Mouse (Mus musculus): ENCODE measurements around the gene Pipox. TPM values are rescaled to one million over a fixed set of nuclear protein-coding genes. Genes with fewer than 3 reads are reported as not detected.

Gene Pipox
- 5.1 and 6.5 TPM in 2 replicates for polyA plus RNA-seq (2012; rRNA removed)

DNA sequence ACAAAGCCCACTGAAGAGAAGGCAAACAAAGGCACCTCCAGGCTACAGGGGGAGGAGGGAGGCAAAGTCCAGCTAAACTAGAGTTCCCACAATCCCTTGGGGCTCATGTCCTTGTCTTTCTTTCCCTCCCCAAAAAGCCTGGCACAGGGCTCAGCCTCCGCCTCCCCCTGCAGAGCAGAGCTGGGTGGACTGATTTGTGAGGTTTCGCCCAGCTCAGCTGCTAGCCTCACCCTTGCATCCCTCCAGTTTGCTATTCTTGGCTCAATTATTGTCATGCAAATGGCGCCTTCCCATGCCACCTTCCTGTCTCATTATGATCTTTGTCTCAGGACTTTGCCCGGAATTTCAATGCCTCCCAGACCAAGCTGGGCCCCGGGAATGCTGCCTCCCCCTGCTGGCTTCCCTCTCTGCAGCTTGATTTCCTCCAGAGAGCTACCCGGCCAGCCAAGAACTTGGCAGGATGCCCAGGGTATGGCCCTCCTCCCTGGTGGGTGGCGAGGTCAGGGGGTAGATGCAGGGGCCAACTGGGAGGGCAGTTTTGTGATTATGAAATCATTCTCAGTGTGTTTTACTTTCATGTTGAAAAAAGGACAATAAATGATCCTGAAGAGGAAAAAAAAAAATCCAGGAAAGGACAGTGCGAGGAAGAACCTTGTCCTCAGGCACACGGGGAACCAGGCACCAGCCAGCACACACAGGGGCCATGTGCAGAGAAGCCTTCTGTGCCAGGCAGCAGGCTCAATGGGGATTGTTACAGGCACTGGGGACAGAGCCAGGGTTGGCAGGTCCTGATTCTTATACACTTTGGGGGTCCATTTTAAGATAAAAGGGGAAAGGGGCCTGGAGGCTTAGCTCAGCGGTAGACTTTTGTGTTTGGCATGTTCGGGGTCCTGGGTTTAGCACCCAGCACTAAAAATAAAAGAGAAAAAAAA, at the start of gene Pipox:
Gene Pipox (minus strand): TSS at position 310 of the 932 bp plus-strand sequence.
- Histone ChIP-seq H3K4me3 (ENCODE audit: control insufficient read depth, insufficient read depth, low read length) (no peak within 1 kb of the TSS), H3K27me3 (ENCODE audit: control insufficient read depth, insufficient read depth, low read length) (no peaks in the 10 kb centered on the region; the same call in 1 of the 2 replicates), H3K36me3 (ENCODE audit: control insufficient read depth, insufficient read depth, low read length) (no peaks in the 10 kb centered on the region), H3K4me1 (replicated peaks; ENCODE audit: control insufficient read depth, insufficient read depth, low read length) (peaks cover 19% of the 10 kb centered on the region), H3K27ac (ENCODE audit: control insufficient read depth, insufficient read depth, low read length) (no peak within 1 kb of the TSS)
- DNase-seq, result no peak
- 47% methylated on average over 11 of the region's 11 CpGs for WGBS
- TF ChIP-seq CTCF (IDR thresholded peaks at IDR 0.05; ENCODE audit: borderline replicate concordance, control insufficient read depth, extremely low read depth, insufficient read depth, low read length, poor library complexity), result no peak

DNA sequence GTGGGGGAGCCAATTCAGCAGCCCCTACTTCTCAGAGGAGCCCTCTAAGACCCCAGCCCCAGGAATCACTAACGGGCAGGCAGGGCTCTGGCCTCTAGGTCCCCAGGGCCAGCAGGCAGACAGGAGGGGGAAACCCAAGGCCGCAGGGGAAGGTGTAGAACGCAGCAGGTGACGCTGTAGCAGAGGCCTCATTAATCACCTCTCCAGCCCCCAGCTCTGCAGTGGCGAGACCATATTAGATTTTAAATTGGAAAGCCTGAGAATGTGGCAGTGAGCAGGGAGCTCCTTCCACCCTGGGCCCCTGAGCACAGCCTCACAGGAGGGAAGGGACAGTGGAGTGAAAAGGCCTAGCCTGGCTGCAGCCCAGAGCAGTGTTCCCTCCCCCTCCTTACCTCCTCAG, 48.3 kb upstream of the Pipox start:
- H3K4me1 ChIP-seq (replicated peaks; ENCODE audit: control insufficient read depth, insufficient read depth, low read length), result no peaks in the 10 kb centered on the region
- H3K4me3 ChIP-seq (ENCODE audit: control insufficient read depth, insufficient read depth, low read length), result no peak overlapping the region
- no peaks in the 10 kb centered on the region for H3K36me3 ChIP-seq (ENCODE audit: control insufficient read depth, insufficient read depth, low read length)
- no peak overlapping the region for H3K27ac ChIP-seq (ENCODE audit: control insufficient read depth, insufficient read depth, low read length)
- DNase-seq, result no peak
- TF ChIP-seq POLR2A (IDR thresholded peaks at IDR 0.05; ENCODE audit: control insufficient read depth, extremely low read depth, insufficient read depth, low read length, poor library complexity) (no peak), CTCF (IDR thresholded peaks at IDR 0.05; ENCODE audit: borderline replicate concordance, control insufficient read depth, extremely low read depth, insufficient read depth, low read length, poor library complexity) (no peak)
- WGBS, result 56% methylated on average over 5 of the region's 5 CpGs
- H3K27me3 ChIP-seq (ENCODE audit: control insufficient read depth, insufficient read depth, low read length), result peaks cover 2% of the 10 kb centered on the region; the same call in 1 of the 2 replicates

DNA sequence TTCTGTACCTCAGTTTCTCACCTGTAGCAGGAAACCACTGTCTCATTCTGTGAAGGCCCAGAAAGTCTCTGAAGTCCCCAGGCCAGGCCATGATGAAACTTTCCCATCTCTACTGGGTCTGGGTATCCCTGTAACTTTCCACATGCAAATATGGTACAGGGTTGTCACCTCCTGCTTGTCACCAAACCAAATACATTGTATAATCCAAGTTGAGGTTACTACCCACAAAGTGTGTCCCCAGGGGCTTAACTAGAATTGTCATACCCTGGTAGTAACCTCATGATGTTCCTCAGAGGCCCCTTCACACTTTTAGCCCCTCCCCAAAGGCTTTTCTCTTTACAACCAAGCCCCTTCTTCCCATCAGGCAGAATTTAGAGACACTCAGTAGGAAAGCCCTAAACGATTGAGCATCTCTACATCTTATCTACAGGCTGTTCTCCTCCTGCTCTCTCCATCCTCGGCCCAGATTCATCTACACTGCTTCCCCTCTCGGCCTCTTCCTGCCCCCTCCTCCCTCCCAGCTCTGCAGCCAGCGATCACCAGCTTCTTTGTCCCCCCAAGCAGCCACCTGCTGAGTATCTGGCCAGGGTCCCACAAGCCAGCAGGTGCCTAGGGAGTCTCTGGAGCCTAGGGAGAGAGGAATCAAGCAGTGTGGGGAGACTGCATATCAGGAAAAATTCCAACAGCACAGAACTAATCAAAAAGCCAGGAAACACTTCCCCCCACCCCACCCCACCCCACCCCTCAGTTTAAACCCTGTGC, 43.9 kb upstream of the Pipox start:
- Histone ChIP-seq H3K4me1 (replicated peaks; ENCODE audit: control insufficient read depth, insufficient read depth, low read length) (no peaks in the 10 kb centered on the region), H3K36me3 (ENCODE audit: control insufficient read depth, insufficient read depth, low read length) (no peaks in the 10 kb centered on the region), H3K27ac (ENCODE audit: control insufficient read depth, insufficient read depth, low read length) (no peak overlapping the region), H3K27me3 (ENCODE audit: control insufficient read depth, insufficient read depth, low read length) (peaks cover 18% of the 10 kb centered on the region), H3K4me3 (ENCODE audit: control insufficient read depth, insufficient read depth, low read length) (no peak overlapping the region)
- 16% methylated on average over 4 of the region's 4 CpGs for WGBS
- DNase-seq, result no peak
- no peak for TF ChIP-seq POLR2A (IDR thresholded peaks at IDR 0.05; ENCODE audit: control insufficient read depth, extremely low read depth, insufficient read depth, low read length, poor library complexity)
- no peak for TF ChIP-seq CTCF (IDR thresholded peaks at IDR 0.05; ENCODE audit: borderline replicate concordance, control insufficient read depth, extremely low read depth, insufficient read depth, low read length, poor library complexity)

DNA sequence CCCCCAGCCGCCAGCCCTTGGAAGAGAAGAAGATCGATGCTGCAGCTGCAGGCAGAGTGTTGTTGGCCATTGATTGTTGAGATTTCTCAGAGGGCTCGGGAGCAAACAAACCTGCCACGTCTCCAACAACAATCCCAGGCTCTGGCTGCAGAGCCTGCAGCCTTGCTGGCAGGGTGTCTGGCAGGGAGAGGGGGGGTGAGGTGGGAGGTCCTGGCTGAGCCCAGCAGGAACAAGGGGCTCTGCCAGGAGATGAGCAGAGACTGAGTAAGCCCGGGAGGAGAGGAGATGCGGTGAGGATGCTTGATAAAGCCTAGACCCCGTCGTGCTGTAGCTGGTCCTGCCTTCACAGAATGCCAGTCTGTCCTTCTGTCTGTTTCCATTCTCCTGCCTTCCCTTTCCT, 43.0 kb upstream of the Pipox start:
- no peak overlapping the region for H3K27ac ChIP-seq (ENCODE audit: control insufficient read depth, insufficient read depth, low read length)
- 24% methylated on average over 8 of the region's 8 CpGs for WGBS
- H3K4me1 ChIP-seq (replicated peaks; ENCODE audit: control insufficient read depth, insufficient read depth, low read length), result no peaks in the 10 kb centered on the region
- H3K4me3 ChIP-seq (ENCODE audit: control insufficient read depth, insufficient read depth, low read length), result no peak overlapping the region
- no peak for TF ChIP-seq POLR2A (IDR thresholded peaks at IDR 0.05; ENCODE audit: control insufficient read depth, extremely low read depth, insufficient read depth, low read length, poor library complexity)
- no peak for TF ChIP-seq CTCF (IDR thresholded peaks at IDR 0.05; ENCODE audit: borderline replicate concordance, control insufficient read depth, extremely low read depth, insufficient read depth, low read length, poor library complexity)
- no peaks in the 10 kb centered on the region for H3K36me3 ChIP-seq (ENCODE audit: control insufficient read depth, insufficient read depth, low read length)
- no peak for DNase-seq
- peaks cover 27% of the 10 kb centered on the region for H3K27me3 ChIP-seq (ENCODE audit: control insufficient read depth, insufficient read depth, low read length)

DNA sequence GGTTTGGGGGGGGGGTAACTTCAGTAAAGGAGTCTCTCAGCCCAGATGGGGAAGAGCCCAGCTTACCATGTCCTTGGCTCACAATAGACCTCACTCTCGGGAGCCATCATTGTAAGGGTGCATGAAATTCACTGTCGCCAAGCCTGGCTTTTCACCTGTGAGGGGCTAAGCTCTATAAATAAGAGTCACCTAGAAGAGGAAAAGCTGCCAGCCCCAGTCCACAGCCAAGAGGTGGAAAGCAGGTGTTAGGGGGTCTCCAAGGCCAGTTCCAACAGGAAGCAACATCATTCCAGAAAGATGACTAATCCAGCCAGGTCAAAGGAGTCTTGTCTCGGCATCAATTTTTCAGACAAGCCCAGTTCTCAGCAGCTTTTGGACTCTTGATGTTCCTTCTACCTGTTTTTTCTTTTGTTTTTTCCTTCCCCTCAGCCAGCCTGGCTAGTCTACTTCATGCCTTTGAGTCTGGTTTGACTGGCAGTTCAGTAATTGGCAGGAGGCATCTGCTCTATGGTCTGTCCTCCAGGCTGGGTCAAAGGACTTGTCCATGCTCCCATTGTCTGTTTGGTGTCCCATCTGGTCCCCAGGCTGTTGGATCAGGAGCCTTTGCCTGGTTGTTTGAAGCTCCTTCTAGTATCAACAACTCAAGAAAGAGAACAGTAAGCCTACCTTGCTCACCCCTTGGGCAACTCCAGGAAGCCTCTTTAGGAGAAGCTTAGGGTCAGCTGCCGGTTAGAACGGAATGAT, 40.8 kb upstream of the Pipox start:
- H3K27ac ChIP-seq (ENCODE audit: control insufficient read depth, insufficient read depth, low read length), result no peak overlapping the region
- no peaks in the 10 kb centered on the region for H3K36me3 ChIP-seq (ENCODE audit: control insufficient read depth, insufficient read depth, low read length)
- 70% methylated on average over 5 of the region's 5 CpGs for WGBS
- peaks cover 9% of the 10 kb centered on the region for H3K4me1 ChIP-seq (replicated peaks; ENCODE audit: control insufficient read depth, insufficient read depth, low read length)
- TF ChIP-seq POLR2A (IDR thresholded peaks at IDR 0.05; ENCODE audit: control insufficient read depth, extremely low read depth, insufficient read depth, low read length, poor library complexity) (no peak), CTCF (IDR thresholded peaks at IDR 0.05; ENCODE audit: borderline replicate concordance, control insufficient read depth, extremely low read depth, insufficient read depth, low read length, poor library complexity) (no peak)
- peaks cover 38% of the 10 kb centered on the region for H3K27me3 ChIP-seq (ENCODE audit: control insufficient read depth, insufficient read depth, low read length)
- DNase-seq, result no peak
- no peak overlapping the region for H3K4me3 ChIP-seq (ENCODE audit: control insufficient read depth, insufficient read depth, low read length)

DNA sequence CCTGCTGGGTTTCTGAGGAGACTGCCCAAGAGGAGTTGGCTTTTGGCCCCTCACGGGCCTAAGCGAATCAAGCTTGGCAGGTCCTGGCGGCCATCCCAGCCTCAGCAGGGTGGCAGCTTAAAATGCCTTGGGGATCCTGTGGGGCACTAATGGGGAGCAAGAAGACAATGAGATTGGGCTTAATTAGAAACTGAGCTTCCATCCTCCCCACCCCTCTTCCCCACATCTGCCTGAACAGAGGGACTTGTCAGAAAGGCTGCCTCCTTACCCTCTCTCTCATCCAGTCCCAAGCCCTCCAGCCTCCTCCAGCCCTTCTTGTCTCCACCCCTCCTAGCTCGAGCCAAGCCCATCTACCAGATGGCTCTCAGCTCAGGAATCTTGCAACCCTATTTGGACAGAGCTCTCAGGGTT, 40.2 kb upstream of the Pipox start:
- peaks cover 38% of the 10 kb centered on the region for H3K27me3 ChIP-seq (ENCODE audit: control insufficient read depth, insufficient read depth, low read length)
- DNase-seq, result no peak
- peaks cover 9% of the 10 kb centered on the region for H3K4me1 ChIP-seq (replicated peaks; ENCODE audit: control insufficient read depth, insufficient read depth, low read length)
- no peak overlapping the region for H3K4me3 ChIP-seq (ENCODE audit: control insufficient read depth, insufficient read depth, low read length)
- no peak overlapping the region for H3K27ac ChIP-seq (ENCODE audit: control insufficient read depth, insufficient read depth, low read length)
- no peaks in the 10 kb centered on the region for H3K36me3 ChIP-seq (ENCODE audit: control insufficient read depth, insufficient read depth, low read length)
- TF ChIP-seq POLR2A (IDR thresholded peaks at IDR 0.05; ENCODE audit: control insufficient read depth, extremely low read depth, insufficient read depth, low read length, poor library complexity) (no peak), CTCF (IDR thresholded peaks at IDR 0.05; ENCODE audit: borderline replicate concordance, control insufficient read depth, extremely low read depth, insufficient read depth, low read length, poor library complexity) (no peak)
- 15% methylated on average over 4 of the region's 4 CpGs for WGBS
